Mouse (Mus musculus) CD8-positive naive resting alpha-beta T cell, adult 2 months (primary cell): ENCODE measurements around the gene Asb9.

Source experiments
- DNase-seq, 2 experiments: peaks; one replicate each; pipeline ENCODE4 v3.0.0; 2022; ENCODE audit warnings: low read depth in 2 of 2, low spot score in 2 of 2

Asb9 gene

GRCm38 (mm10) chrX:164505709-164506498 is at the start of gene Asb9:
Gene Asb9, plus strand, starts transcription at chrX:164506327.
- no peak for DNase-seq

- no peak for DNase-seq
These were observed 46.8 kb upstream of the Asb9 start for GRCm38 (mm10) chrX:164459205-164459878.

GRCm38 (mm10) chrX:164502258-164502657 is 3.9 kb upstream of the Asb9 start:
- DNase-seq = no peak

GRCm38 (mm10) chrX:164507068-164507467 is 941 bp downstream of the Asb9 start:
- DNase-seq = no peak

GRCm38 (mm10) chrX:164508728-164509127 is 2.6 kb downstream of the Asb9 start:
- no peak for DNase-seq

GRCm38 (mm10) chrX:164522138-164522537 is 16.0 kb downstream of the Asb9 start:
- no peak for DNase-seq

- no peak for DNase-seq
These were observed 20.4 kb downstream of the Asb9 start for GRCm38 (mm10) chrX:164526566-164526965.

- no peak for DNase-seq
These were observed 35.5 kb downstream of the Asb9 start for GRCm38 (mm10) chrX:164541436-164542317.

- DNase-seq = no peak
These were observed 64.1 kb downstream of the Asb9 start for GRCm38 (mm10) chrX:164570195-164570594.

GRCm38 (mm10) chrX:164576967-164577366 is 70.8 kb downstream of the Asb9 start:
- no peak for DNase-seq
